Mouse (Mus musculus): Measurements from ENCODE around the gene Odf3b. TPM values are rescaled to one million over a fixed set of nuclear protein-coding genes. Genes with fewer than 3 reads are reported as not detected.

The Odf3b gene
- polyA plus RNA-seq, 1 experiment from 2014 or later = 1.3 TPM

DNA sequence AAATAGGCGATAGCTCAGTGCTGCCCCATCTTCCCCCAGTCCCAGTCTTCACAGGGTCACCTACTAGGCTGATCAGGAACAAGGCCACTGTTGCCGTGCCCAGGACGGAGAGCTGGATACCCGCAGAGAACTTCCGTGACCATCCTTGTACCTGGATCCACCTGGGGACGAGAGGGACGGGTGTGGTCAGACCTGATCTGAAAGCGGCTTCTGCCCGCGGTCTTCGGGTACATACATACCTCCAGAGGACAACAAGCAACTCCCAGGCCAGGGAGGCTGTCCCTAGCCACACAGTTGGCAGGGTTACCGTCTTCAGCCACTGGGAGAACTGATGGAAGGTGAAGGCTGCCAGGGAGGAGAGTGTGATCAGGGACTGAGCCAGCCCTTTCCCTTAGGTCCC lies 26.3 kb downstream of the Odf3b start:
- no peak for TF ChIP-seq CTCF (IDR thresholded peaks at IDR 0.05; ENCODE audit: low read depth)
- no peak overlapping the region for H3K9ac ChIP-seq
- DNase-seq (no peak), ATAC-seq (ENCODE audit: insufficient read depth) (no peak)
- H3K4me3 ChIP-seq (ENCODE audit: low read depth, low read length) = no peak overlapping the region
- H3K9me3 ChIP-seq (ENCODE audit: low read depth, low read length) = no peaks in the 10 kb centered on the region
- peaks cover 8% of the 10 kb centered on the region for H3K4me1 ChIP-seq (ENCODE audit: insufficient read depth)
- WGBS = 93% methylated on average over 12 of the region's 12 CpGs
- no peak overlapping the region for H3K27ac ChIP-seq (ENCODE audit: low read depth)
- H3K4me2 ChIP-seq = no peak overlapping the region
- H3K36me3 ChIP-seq (ENCODE audit: insufficient read depth) = peaks cover 44% of the 10 kb centered on the region
- no peaks in the 10 kb centered on the region for H3K27me3 ChIP-seq (ENCODE audit: insufficient read depth, low read length)

DNA sequence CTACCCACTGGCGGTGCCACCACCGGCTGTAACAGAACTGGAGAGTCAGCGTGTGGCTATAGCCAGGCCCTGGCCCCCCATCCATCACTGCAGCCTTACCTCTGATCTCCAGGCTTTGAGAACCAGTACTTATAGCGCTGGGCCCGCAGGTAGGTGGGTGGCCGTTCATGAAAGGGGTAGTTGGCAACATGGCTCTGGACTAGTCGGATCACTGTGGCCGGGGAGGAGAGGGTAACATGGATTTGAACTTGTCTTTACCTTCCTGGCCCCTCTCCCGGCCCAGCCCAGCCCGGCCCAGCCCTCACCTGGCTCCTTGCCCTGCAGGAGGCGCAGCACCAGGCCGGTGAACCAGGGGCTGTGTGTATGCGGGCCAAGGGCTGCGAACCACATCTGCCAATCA lies 27.0 kb downstream of the Odf3b start:
- ATAC-seq (ENCODE audit: insufficient read depth) (no peak), DNase-seq (no peak)
- Histone ChIP-seq H3K36me3 (ENCODE audit: insufficient read depth) (peaks cover 42% of the 10 kb centered on the region), H3K4me1 (ENCODE audit: insufficient read depth) (peaks cover 8% of the 10 kb centered on the region), H3K9ac (no peak overlapping the region), H3K27ac (ENCODE audit: low read depth) (no peak overlapping the region), H3K27me3 (ENCODE audit: insufficient read depth, low read length) (no peaks in the 10 kb centered on the region), H3K9me3 (ENCODE audit: low read depth, low read length) (no peaks in the 10 kb centered on the region), H3K4me3 (ENCODE audit: low read depth, low read length) (no peak overlapping the region), H3K4me2 (no peak overlapping the region)
- WGBS = 90% methylated on average over 14 of the region's 14 CpGs
- TF ChIP-seq CTCF (IDR thresholded peaks at IDR 0.05; ENCODE audit: low read depth) = no peak

DNA sequence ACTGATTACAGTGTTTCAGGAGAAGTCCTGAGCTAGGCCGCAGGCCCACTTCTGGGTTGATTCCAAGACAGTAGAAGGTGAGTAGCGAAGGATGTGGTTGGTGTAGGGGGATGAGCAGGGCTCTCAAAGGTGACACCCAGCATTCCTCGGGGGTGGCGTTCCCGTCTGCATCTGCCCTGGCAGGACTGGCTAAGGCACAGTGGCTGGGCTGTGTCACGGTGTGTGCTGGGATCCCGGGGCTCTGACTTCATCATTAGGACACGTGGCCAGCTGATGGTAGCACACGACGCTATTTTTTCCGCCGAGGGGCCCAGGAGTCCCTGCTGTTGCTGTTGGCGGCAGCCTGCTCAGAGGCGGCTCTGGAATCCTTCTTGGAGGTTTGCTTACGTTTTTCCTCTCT lies 27.8 kb downstream of the Odf3b start:
- no peak overlapping the region for H3K27ac ChIP-seq (ENCODE audit: low read depth)
- 83% methylated on average over 15 of the region's 15 CpGs for WGBS
- no peak for DNase-seq
- TF ChIP-seq CTCF (IDR thresholded peaks at IDR 0.05; ENCODE audit: low read depth) = no peak
- H3K4me1 ChIP-seq (ENCODE audit: insufficient read depth) = peaks cover 8% of the 10 kb centered on the region
- H3K4me3 ChIP-seq (ENCODE audit: low read depth, low read length) = no peak overlapping the region
- no peaks in the 10 kb centered on the region for H3K27me3 ChIP-seq (ENCODE audit: insufficient read depth, low read length)
- H3K9ac ChIP-seq = no peak overlapping the region
- ATAC-seq (ENCODE audit: insufficient read depth) = no peak
- no peak overlapping the region for H3K4me2 ChIP-seq
- H3K36me3 ChIP-seq (ENCODE audit: insufficient read depth) = peaks cover 42% of the 10 kb centered on the region
- no peaks in the 10 kb centered on the region for H3K9me3 ChIP-seq (ENCODE audit: low read depth, low read length)

DNA sequence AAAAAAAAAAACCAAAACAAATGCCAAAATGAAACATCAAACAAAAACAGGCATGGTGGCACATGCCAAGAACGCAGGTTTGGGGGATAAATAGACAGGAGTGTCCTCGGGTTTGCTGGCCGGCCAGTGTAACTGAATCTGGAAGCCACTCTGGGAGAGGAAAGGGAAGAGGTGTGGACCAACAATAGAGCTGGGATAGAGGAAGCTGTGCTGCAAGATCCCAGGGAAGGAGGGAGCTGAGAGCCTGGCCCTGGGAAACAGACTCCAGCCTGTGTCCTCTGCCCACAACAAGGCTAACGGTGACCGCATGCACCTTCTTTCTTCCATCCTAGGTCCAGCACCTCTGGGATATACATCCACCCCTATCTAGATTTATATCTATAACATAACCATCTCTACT lies 28.6 kb downstream of the Odf3b start:
- Histone ChIP-seq H3K9ac (no peak overlapping the region), H3K36me3 (ENCODE audit: insufficient read depth) (peaks cover 42% of the 10 kb centered on the region), H3K27ac (ENCODE audit: low read depth) (no peak overlapping the region), H3K4me1 (ENCODE audit: insufficient read depth) (peaks cover 8% of the 10 kb centered on the region), H3K4me2 (no peak overlapping the region), H3K9me3 (ENCODE audit: low read depth, low read length) (no peaks in the 10 kb centered on the region), H3K27me3 (ENCODE audit: insufficient read depth, low read length) (no peaks in the 10 kb centered on the region), H3K4me3 (ENCODE audit: low read depth, low read length) (no peak overlapping the region)
- no peak for DNase-seq
- WGBS = 80% methylated on average over 5 of the region's 5 CpGs
- no peak for ATAC-seq (ENCODE audit: insufficient read depth)
- no peak for TF ChIP-seq CTCF (IDR thresholded peaks at IDR 0.05; ENCODE audit: low read depth)

DNA sequence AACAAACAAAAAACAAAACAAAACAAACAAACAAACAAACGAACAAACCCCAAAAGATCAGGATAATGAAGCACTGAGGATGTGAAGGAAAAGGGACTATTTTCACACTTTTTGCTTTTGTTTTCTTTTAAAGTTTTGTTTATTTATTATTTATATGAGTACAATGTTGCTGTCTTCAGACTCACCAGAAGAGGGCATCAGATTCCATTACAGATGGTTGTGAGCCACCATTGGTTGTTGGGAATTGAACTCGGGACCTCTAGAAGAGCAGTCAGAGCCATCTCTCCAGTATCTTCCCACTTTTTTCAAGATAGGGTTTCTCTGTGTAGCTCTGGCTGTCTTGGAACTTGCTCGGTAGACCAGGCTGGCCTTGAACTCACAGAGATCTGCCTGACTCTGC lies 35.8 kb downstream of the Odf3b start:
- no peak overlapping the region for H3K27ac ChIP-seq (ENCODE audit: low read depth)
- 84% methylated on average over 3 of the region's 3 CpGs for WGBS
- DNase-seq (no peak), ATAC-seq (ENCODE audit: insufficient read depth) (no peak)
- no peak overlapping the region for H3K9ac ChIP-seq
- no peak for TF ChIP-seq CTCF (IDR thresholded peaks at IDR 0.05; ENCODE audit: low read depth)
- no peak overlapping the region for H3K4me2 ChIP-seq
- no peaks in the 10 kb centered on the region for H3K36me3 ChIP-seq (ENCODE audit: insufficient read depth)
- H3K4me3 ChIP-seq (ENCODE audit: low read depth, low read length) = no peak overlapping the region
- H3K4me1 ChIP-seq (ENCODE audit: insufficient read depth) = no peaks in the 10 kb centered on the region
- no peaks in the 10 kb centered on the region for H3K27me3 ChIP-seq (ENCODE audit: insufficient read depth, low read length)
- no peaks in the 10 kb centered on the region for H3K9me3 ChIP-seq (ENCODE audit: low read depth, low read length)

DNA sequence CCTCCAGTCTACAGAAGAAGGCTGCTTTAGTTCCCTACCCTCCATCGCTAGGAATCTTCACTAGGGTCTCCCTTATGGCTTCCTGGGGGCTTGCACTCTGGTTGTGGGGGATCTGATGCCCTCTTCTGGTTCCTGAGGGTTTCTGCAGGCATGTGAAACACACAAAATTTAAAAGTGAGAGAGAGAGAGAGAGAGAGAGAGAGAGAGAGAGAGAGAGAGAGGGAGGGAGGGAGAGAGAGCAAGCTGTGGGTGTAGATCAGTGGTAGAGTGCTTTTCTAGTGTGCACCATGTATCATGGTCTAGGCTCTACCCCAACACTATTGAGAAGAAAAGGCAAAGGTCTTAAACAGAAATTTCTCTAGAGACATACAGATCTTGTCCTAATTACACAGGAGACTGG lies 37.4 kb downstream of the Odf3b start:
- no peaks in the 10 kb centered on the region for H3K36me3 ChIP-seq (ENCODE audit: insufficient read depth)
- ATAC-seq (ENCODE audit: insufficient read depth) = no peak
- H3K9ac ChIP-seq = no peak overlapping the region
- H3K9me3 ChIP-seq (ENCODE audit: low read depth, low read length) = no peaks in the 10 kb centered on the region
- H3K27me3 ChIP-seq (ENCODE audit: insufficient read depth, low read length) = no peaks in the 10 kb centered on the region
- no peaks in the 10 kb centered on the region for H3K4me1 ChIP-seq (ENCODE audit: insufficient read depth)
- no peak for TF ChIP-seq CTCF (IDR thresholded peaks at IDR 0.05; ENCODE audit: low read depth)
- no peak overlapping the region for H3K4me2 ChIP-seq
- H3K27ac ChIP-seq (ENCODE audit: low read depth) = no peak overlapping the region
- H3K4me3 ChIP-seq (ENCODE audit: low read depth, low read length) = no peak overlapping the region
- no peak for DNase-seq
- WGBS = 53% methylated on average over 1 of the region's 1 CpGs

DNA sequence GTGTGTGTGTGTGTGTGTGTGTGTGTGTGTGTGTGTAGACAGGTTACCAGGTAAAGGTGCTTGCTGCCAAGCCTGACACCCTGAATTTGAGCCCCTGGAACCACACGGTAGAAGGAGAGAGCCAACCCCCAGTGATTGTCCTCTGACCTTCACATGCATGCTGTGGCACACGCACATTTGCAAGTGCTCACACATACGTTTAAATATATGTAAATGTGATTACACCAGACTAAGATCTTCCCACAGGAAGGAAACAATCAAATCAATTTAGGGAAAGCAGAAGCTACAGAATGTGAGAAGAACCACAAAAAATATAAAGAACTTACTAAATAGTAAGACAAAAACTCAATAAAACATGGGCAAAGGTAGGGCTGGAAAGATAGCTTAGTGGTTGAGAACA lies 38.9 kb downstream of the Odf3b start:
- WGBS = 70% methylated on average over 3 of the region's 3 CpGs
- no peak overlapping the region for H3K4me2 ChIP-seq
- H3K36me3 ChIP-seq (ENCODE audit: insufficient read depth) = no peaks in the 10 kb centered on the region
- ATAC-seq (ENCODE audit: insufficient read depth) (no peak), DNase-seq (no peak)
- no peaks in the 10 kb centered on the region for H3K27me3 ChIP-seq (ENCODE audit: insufficient read depth, low read length)
- H3K4me3 ChIP-seq (ENCODE audit: low read depth, low read length) = no peak overlapping the region
- no peaks in the 10 kb centered on the region for H3K9me3 ChIP-seq (ENCODE audit: low read depth, low read length)
- no peaks in the 10 kb centered on the region for H3K4me1 ChIP-seq (ENCODE audit: insufficient read depth)
- H3K9ac ChIP-seq = no peak overlapping the region
- H3K27ac ChIP-seq (ENCODE audit: low read depth) = no peak overlapping the region
- no peak for TF ChIP-seq CTCF (IDR thresholded peaks at IDR 0.05; ENCODE audit: low read depth)

DNA sequence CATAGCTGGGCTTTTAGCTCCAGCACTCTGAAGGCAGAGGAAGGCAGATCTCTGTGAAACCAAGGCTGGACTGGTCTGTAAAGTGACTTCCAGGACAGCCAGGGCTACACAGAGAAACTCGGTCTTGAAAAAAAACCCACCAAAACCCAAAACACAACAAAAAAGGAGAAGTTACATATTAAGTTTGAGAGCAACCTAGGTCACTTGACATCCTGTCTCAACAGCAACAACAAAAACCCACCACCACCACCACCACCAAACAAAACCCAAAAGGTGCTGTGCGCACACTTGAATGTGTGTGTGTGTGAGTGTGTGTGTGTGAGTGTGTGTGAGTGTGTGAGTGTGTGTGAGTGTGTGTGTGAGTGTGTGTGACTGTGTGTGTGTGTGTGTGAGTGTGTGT lies 39.4 kb downstream of the Odf3b start:
- H3K4me2 ChIP-seq = no peak overlapping the region
- H3K9me3 ChIP-seq (ENCODE audit: low read depth, low read length) = no peaks in the 10 kb centered on the region
- DNase-seq (no peak), ATAC-seq (ENCODE audit: insufficient read depth) (no peak)
- no peak for TF ChIP-seq CTCF (IDR thresholded peaks at IDR 0.05; ENCODE audit: low read depth)
- H3K4me1 ChIP-seq (ENCODE audit: insufficient read depth) = no peaks in the 10 kb centered on the region
- no peaks in the 10 kb centered on the region for H3K36me3 ChIP-seq (ENCODE audit: insufficient read depth)
- 83% methylated on average over 2 of the region's 2 CpGs for WGBS
- H3K27me3 ChIP-seq (ENCODE audit: insufficient read depth, low read length) = no peaks in the 10 kb centered on the region
- no peak overlapping the region for H3K27ac ChIP-seq (ENCODE audit: low read depth)
- no peak overlapping the region for H3K4me3 ChIP-seq (ENCODE audit: low read depth, low read length)
- H3K9ac ChIP-seq = no peak overlapping the region
